Mouse (Mus musculus): ENCODE measurements around the gene Nrf1.

The Nrf1 gene

GRCm38 (mm10) chr6:30150471-30150870 is 102.7 kb downstream of the Nrf1 start:
- DNase-seq (ENCODE audit: low spot score) = no peak

- DNase-seq (ENCODE audit: low spot score) = no peak
These were observed 104.4 kb downstream of the Nrf1 start for GRCm38 (mm10) chr6:30152163-30152562.

- DNase-seq (ENCODE audit: low spot score) = no peak
These were observed 104.9 kb downstream of the Nrf1 start for GRCm38 (mm10) chr6:30152649-30153048.

GRCm38 (mm10) chr6:30153076-30153475 is 105.3 kb downstream of the Nrf1 start:
- no peak for DNase-seq (ENCODE audit: low spot score)

- no peak for DNase-seq (ENCODE audit: low spot score)
These were observed 106.1 kb downstream of the Nrf1 start for GRCm38 (mm10) chr6:30153733-30154415.

GRCm38 (mm10) chr6:30159516-30160045 is 111.8 kb downstream of the Nrf1 start:
- no peak for DNase-seq (ENCODE audit: low spot score)

GRCm38 (mm10) chr6:30160408-30160807 is 112.6 kb downstream of the Nrf1 start:
- DNase-seq (ENCODE audit: low spot score) = no peak

- no peak for DNase-seq (ENCODE audit: low spot score)
These were observed 113.8 kb downstream of the Nrf1 start for GRCm38 (mm10) chr6:30161618-30162017.

- DNase-seq (ENCODE audit: low spot score) = no peak
These were observed 114.3 kb downstream of the Nrf1 start for GRCm38 (mm10) chr6:30162091-30162490.

GRCm38 (mm10) chr6:30166349-30166748 is 118.6 kb downstream of the Nrf1 start:
- DNase-seq (ENCODE audit: low spot score) = no peak

- no peak for DNase-seq (ENCODE audit: low spot score)
These were observed 119.4 kb downstream of the Nrf1 start for GRCm38 (mm10) chr6:30167192-30167591.

- DNase-seq (ENCODE audit: low spot score) = no peak
These were observed 120.5 kb downstream of the Nrf1 start for GRCm38 (mm10) chr6:30168275-30168674.

GRCm38 (mm10) chr6:30169148-30169547 is 121.4 kb downstream of the Nrf1 start:
- DNase-seq (ENCODE audit: low spot score) = no peak

GRCm38 (mm10) chr6:30171226-30171625 is 123.4 kb downstream of the Nrf1 start:
- no peak for DNase-seq (ENCODE audit: low spot score)

- DNase-seq (ENCODE audit: low spot score) = no peak
These were observed 124.2 kb downstream of the Nrf1 start for GRCm38 (mm10) chr6:30171967-30172366.

- no peak for DNase-seq (ENCODE audit: low spot score)
These were observed 124.6 kb downstream of the Nrf1 start for GRCm38 (mm10) chr6:30172441-30172819.

GRCm38 (mm10) chr6:30172820-30173550 is 125.2 kb downstream of the Nrf1 start:
- no peak for DNase-seq (ENCODE audit: low spot score)

- peak; percentile 42 for DNase-seq (ENCODE audit: low spot score)
These were observed 126.0 kb downstream of the Nrf1 start for GRCm38 (mm10) chr6:30173551-30174460.

- no peak for DNase-seq (ENCODE audit: low spot score)
These were observed 126.9 kb downstream of the Nrf1 start for GRCm38 (mm10) chr6:30174461-30175224.

GRCm38 (mm10) chr6:30175225-30175917 is 127.6 kb downstream of the Nrf1 start:
- peak; percentile 28 for DNase-seq (ENCODE audit: low spot score)

GRCm38 (mm10) chr6:30175918-30176421 is 128.2 kb downstream of the Nrf1 start:
- no peak for DNase-seq (ENCODE audit: low spot score)
